ENCODE assay signal across 8 mouse cellular contexts in genomic region chr11:96034596-96035052, GRCm38 (mm10). TPM values are rescaled to one million over a fixed set of nuclear protein-coding genes. Genes with fewer than 3 reads are reported as not detected.
DNase-seq lines count a peak whose midpoint lies in the region; ATAC-seq and TF ChIP-seq lines count a peak whose summit lies in the region.

TSS of gene Snf8 (plus strand) at chr11:96034885.

- H3K79me2 ChIP-seq in C2C12 (ENCODE audit: control insufficient read depth, insufficient read depth) = peaks cover 17% of the 10 kb centered on the region

- H3K27ac ChIP-seq in heart, embryonic 12.5 days (ENCODE audit: poor library complexity, severe bottlenecking) = peak within 1 kb of the TSS; percentile 39; the same call in 1 of the 2 replicates
- H3K27ac ChIP-seq in kidney, postnatal 0 days = peak within 1 kb of the TSS; percentile 58; the same call in 1 of the 2 replicates
- H3K27ac ChIP-seq in liver, embryonic 11.5 days (ENCODE audit: low read depth, low read length) = peak within 1 kb of the TSS; percentile 52
- H3K27ac ChIP-seq in stomach, embryonic 14.5 days (ENCODE audit: low read length) = peak within 1 kb of the TSS; percentile 18; the same call in 1 of the 2 replicates

- peaks cover 13% of the 10 kb centered on the region for H3K27me3 ChIP-seq in C2C12 (ENCODE audit: control insufficient read depth, insufficient read depth, insufficient read length)
- H3K27me3 ChIP-seq in erythroblast, embryonic 14.5 days (ENCODE audit: control insufficient read depth) = no peaks in the 10 kb centered on the region
- H3K27me3 ChIP-seq in heart, embryonic 12.5 days (replicated peaks) = no peaks in the 10 kb centered on the region
- no peaks in the 10 kb centered on the region for H3K27me3 ChIP-seq in kidney, postnatal 0 days (ENCODE audit: insufficient read depth, low read length)
- no peaks in the 10 kb centered on the region for H3K27me3 ChIP-seq in liver, embryonic 11.5 days (replicated peaks; ENCODE audit: control insufficient read depth, insufficient read depth, low read length)
- H3K27me3 ChIP-seq in stomach, embryonic 14.5 days (ENCODE audit: control insufficient read depth, insufficient read depth, low read length) = no peaks in the 10 kb centered on the region

- peaks cover 7% of the 10 kb centered on the region for H3K79me3 ChIP-seq in C2C12 (ENCODE audit: low read depth)

- no peak for TF ChIP-seq CTCF in C2C12 (IDR thresholded peaks at IDR 0.05; ENCODE audit: control insufficient read depth, insufficient read depth, insufficient read length)
- TF ChIP-seq CTCF in brain, embryonic 14.5 days (IDR thresholded peaks at IDR 0.05; ENCODE audit: borderline replicate concordance, extremely low read depth, insufficient read depth, insufficient read length) = no peak
- no peak for TF ChIP-seq CTCF in kidney, postnatal 0 days (IDR thresholded peaks at IDR 0.05; ENCODE audit: low read depth)

- ATAC-seq in heart, embryonic 12.5 days (ENCODE audit: insufficient number of reproducible peaks, low FRiP score) = peak; percentile 87
- ATAC-seq in kidney, postnatal 0 days (replicated peaks; ENCODE audit: low FRiP score, low read depth) = peak; percentile 61
- peak; percentile 83 for ATAC-seq in liver, embryonic 11.5 days (replicated peaks; ENCODE audit: low FRiP score)
- ATAC-seq in stomach, embryonic 14.5 days (ENCODE audit: insufficient number of reproducible peaks, insufficient read depth, low FRiP score, low read depth) = peak; percentile 77

- peak; percentile 98 for DNase-seq in brain, embryonic 14.5 days (ENCODE audit: low read depth)
- peak; percentile 93 for DNase-seq in kidney, postnatal 0 days (ENCODE audit: low spot score)
- peak; percentile 98 for DNase-seq in liver, embryonic 11.5 days (ENCODE audit: low spot score)
- peak; percentile 94 for DNase-seq in naive thymus-derived CD4-positive, alpha-beta T cell, adult 2 months (ENCODE audit: low read depth)

- peak within 1 kb of the TSS; percentile 81 for H3ac ChIP-seq in C2C12 (ENCODE audit: control insufficient read depth, insufficient read length, low read depth)

- peak; percentile 33; the same call in 1 of the 2 replicates for TF ChIP-seq POLR2A in brain, embryonic 14.5 days (IDR thresholded peaks at IDR 0.05; ENCODE audit: borderline replicate concordance, extremely low read depth, insufficient read depth, insufficient read length, poor library complexity, severe bottlenecking)

- H3K4me2 ChIP-seq in heart, embryonic 12.5 days = peak within 1 kb of the TSS; percentile 86
- peak within 1 kb of the TSS; percentile 95 for H3K4me2 ChIP-seq in kidney, postnatal 0 days (ENCODE audit: low read length)
- peak within 1 kb of the TSS; percentile 81 for H3K4me2 ChIP-seq in liver, embryonic 11.5 days
- H3K4me2 ChIP-seq in stomach, embryonic 14.5 days (replicated peaks; ENCODE audit: low read depth, low read length) = peak within 1 kb of the TSS; percentile 78

- H3K4me3 ChIP-seq in C2C12 (ENCODE audit: insufficient read depth, poor library complexity, severe bottlenecking) = peak within 1 kb of the TSS; percentile 91
- H3K4me3 ChIP-seq in erythroblast, embryonic 14.5 days (replicated peaks) = peak within 1 kb of the TSS; percentile 88
- H3K4me3 ChIP-seq in heart, embryonic 12.5 days = peak within 1 kb of the TSS; percentile 82
- peak within 1 kb of the TSS; percentile 88 for H3K4me3 ChIP-seq in kidney, postnatal 0 days (replicated peaks; ENCODE audit: low read depth, low read length)
- peak within 1 kb of the TSS; percentile 87 for H3K4me3 ChIP-seq in liver, embryonic 11.5 days (ENCODE audit: low read depth, low read length)
- peak within 1 kb of the TSS; percentile 93 for H3K4me3 ChIP-seq in stomach, embryonic 14.5 days (ENCODE audit: low read depth, low read length)

- H3K4me1 ChIP-seq in erythroblast, embryonic 14.5 days (ENCODE audit: control insufficient read depth) = peaks cover 49% of the 10 kb centered on the region
- peaks cover 15% of the 10 kb centered on the region for H3K4me1 ChIP-seq in heart, embryonic 12.5 days (replicated peaks)
- no peaks in the 10 kb centered on the region for H3K4me1 ChIP-seq in kidney, postnatal 0 days (replicated peaks; ENCODE audit: insufficient read depth, low read length)
- peaks cover 11% of the 10 kb centered on the region for H3K4me1 ChIP-seq in liver, embryonic 11.5 days (replicated peaks; ENCODE audit: control insufficient read depth, insufficient read depth, low read length)
- peaks cover 6% of the 10 kb centered on the region; the same call in 1 of the 2 replicates for H3K4me1 ChIP-seq in stomach, embryonic 14.5 days (ENCODE audit: control insufficient read depth, insufficient read depth, low read length)

- under 1% methylated on average over 29 of the region's 29 CpGs for WGBS in heart, embryonic 12.5 days
- under 1% methylated on average over 29 of the region's 29 CpGs for WGBS in kidney, postnatal 0 days
- under 1% methylated on average over 29 of the region's 29 CpGs for WGBS in liver, embryonic 11.5 days
- WGBS in stomach, embryonic 14.5 days = under 1% methylated on average over 29 of the region's 29 CpGs

- H3K9me3 ChIP-seq in erythroblast, embryonic 14.5 days (ENCODE audit: control insufficient read depth, low read length) = no peaks in the 10 kb centered on the region
- H3K9me3 ChIP-seq in heart, embryonic 12.5 days (replicated peaks) = no peaks in the 10 kb centered on the region
- H3K9me3 ChIP-seq in kidney, postnatal 0 days (replicated peaks; ENCODE audit: low read length) = no peaks in the 10 kb centered on the region
- H3K9me3 ChIP-seq in liver, embryonic 11.5 days (ENCODE audit: control insufficient read depth, low read length) = no peaks in the 10 kb centered on the region
- no peaks in the 10 kb centered on the region for H3K9me3 ChIP-seq in stomach, embryonic 14.5 days (ENCODE audit: control insufficient read depth, low read depth, low read length)

- peak within 1 kb of the TSS; percentile 79 for H3K9ac ChIP-seq in heart, embryonic 12.5 days
- H3K9ac ChIP-seq in kidney, postnatal 0 days (ENCODE audit: low read depth, low read length) = peak within 1 kb of the TSS; percentile 82
- H3K9ac ChIP-seq in liver, embryonic 11.5 days (ENCODE audit: low read depth, low read length) = peak within 1 kb of the TSS; percentile 80
- peak within 1 kb of the TSS; percentile 59 for H3K9ac ChIP-seq in stomach, embryonic 14.5 days (replicated peaks; ENCODE audit: low read depth, low read length)

- peaks cover 9% of the 10 kb centered on the region for H3K36me3 ChIP-seq in C2C12 (ENCODE audit: control insufficient read depth, insufficient read depth)
- peaks cover 30% of the 10 kb centered on the region for H3K36me3 ChIP-seq in erythroblast, embryonic 14.5 days (ENCODE audit: control insufficient read depth)
- peaks cover 24% of the 10 kb centered on the region for H3K36me3 ChIP-seq in heart, embryonic 12.5 days
- H3K36me3 ChIP-seq in kidney, postnatal 0 days (ENCODE audit: insufficient read depth, low read length) = peaks cover 6% of the 10 kb centered on the region; the same call in 1 of the 2 replicates
- peaks cover 8% of the 10 kb centered on the region; the same call in 1 of the 2 replicates for H3K36me3 ChIP-seq in liver, embryonic 11.5 days (ENCODE audit: control insufficient read depth, insufficient read depth, low read length)
- peaks cover 6% of the 10 kb centered on the region for H3K36me3 ChIP-seq in stomach, embryonic 14.5 days (ENCODE audit: control insufficient read depth, insufficient read depth, low read length)

TF ChIP-seq in C2C12, 6 proteins besides CTCF, POLR2A, EP300 and RAD21:
- no peak for TF ChIP-seq USF1 (IDR thresholded peaks at IDR 0.05; ENCODE audit: low read depth)
- peak; percentile 40 for TF ChIP-seq MAX (IDR thresholded peaks at IDR 0.05)
- no peak for TF ChIP-seq MYOG (IDR thresholded peaks at IDR 0.05; ENCODE audit: control insufficient read depth, extremely low read depth, insufficient read length)

RNA-seq across cellular contexts. Expression of gene Snf8, which starts in this region (rescaled TPM):
- 106 TPM for polyA plus RNA-seq in C2C12 (2012; fragmentation: generic; extraction: Trizol)
- 52.7 and 60.8 TPM in 2 replicates for polyA plus RNA-seq in brain, embryonic 14.5 days (2012; rRNA removed)
- polyA plus RNA-seq in erythroblast, embryonic 14.5 days (2012) = 17.0 and 17.7 TPM in 2 replicates
- 76.0 and 78.9 TPM in 2 replicates for polyA plus RNA-seq in heart, embryonic 12.5 days (2016; fragmentation: Nextera tagmentation; extraction: Ambion mirVana)
- polyA plus RNA-seq in kidney, postnatal 0 days (2015; fragmentation: Nextera tagmentation; extraction: Ambion mirVana) = 85.8 and 90.6 TPM in 2 replicates
- 48.8 and 50.0 TPM in 2 replicates for polyA plus RNA-seq in liver, embryonic 11.5 days (2014; fragmentation: Nextera tagmentation; extraction: Ambion mirVana)
- 34.6 and 35.5 TPM in 2 replicates for polyA plus RNA-seq in stomach, embryonic 14.5 days (2014; fragmentation: Nextera tagmentation; extraction: Ambion mirVana)

Comparison
In these comparisons a context has a peak if more than half of its experiments do, and no peak if none do; other contexts are left out.
1. Peak in every context shown above with its lines: DNase-seq, ATAC-seq, H3K4me3 ChIP-seq and H3K27ac ChIP-seq.